Mouse (Mus musculus) c-Kit-positive CD71-positive TER-119-negative erythroid progenitor cells, embryonic 14.5 days (primary cell): Measurements from ENCODE around the gene Erlin1.

Experiments
- DNase-seq: peaks from one replicate; pipeline ENCODE4 v3.0.0-alpha.2; 2013; ENCODE audit warnings: low read depth

Gene Erlin1

GRCm38 (mm10) chr19:44069121-44069913 lies at the start of gene Erlin1:
Gene Erlin1 (minus strand): TSS chr19:44069785.
- DNase-seq: peak; percentile 67

GRCm38 (mm10) chr19:44117793-44118192 lies 48.2 kb upstream of the Erlin1 start:
- no peak for DNase-seq

DNA sequence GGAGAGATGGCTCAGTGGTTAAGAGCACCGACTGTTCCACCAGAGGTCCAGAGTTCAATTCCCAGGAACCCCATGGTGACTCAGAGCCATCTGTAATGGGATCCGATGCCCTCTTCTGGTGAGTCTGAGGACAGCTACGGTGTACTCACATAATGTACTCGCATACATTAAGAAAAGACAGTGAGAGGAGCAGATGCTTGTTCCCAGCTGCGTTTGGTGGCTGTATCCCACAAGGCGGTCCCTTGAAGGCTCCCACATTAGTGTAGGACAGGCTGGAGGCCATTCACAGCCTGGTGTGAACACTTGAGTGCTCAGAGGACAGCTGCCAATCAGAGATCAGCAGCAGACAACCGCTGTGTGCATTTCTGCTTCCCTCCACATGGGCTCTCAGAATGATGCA lies 42.1 kb upstream of the Erlin1 start:
- no peak for DNase-seq

- DNase-seq: no peak
Measured at GRCm38 (mm10) chr19:44110356-44110755, 40.8 kb upstream of the Erlin1 start.

DNA sequence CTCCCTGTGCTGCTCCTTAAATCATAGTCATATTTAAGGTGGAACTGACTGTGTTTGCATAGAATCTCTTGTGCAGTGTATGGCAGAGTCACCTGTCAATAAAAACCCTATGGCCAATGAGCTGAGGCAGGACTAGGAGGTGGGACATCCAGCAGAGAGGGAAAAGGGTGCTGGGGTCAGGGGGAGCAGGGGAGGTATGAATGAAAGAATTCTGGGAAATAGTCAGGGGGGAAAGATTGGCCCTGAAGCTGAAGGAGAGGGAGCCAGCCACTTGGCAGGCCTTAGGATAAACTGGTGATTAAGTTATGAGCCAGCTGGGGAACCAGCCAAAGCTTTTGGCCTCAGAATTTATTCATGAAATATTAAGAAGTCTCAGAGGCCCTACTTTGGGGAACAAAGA lies 39.4 kb upstream of the Erlin1 start:
- DNase-seq: no peak

DNA sequence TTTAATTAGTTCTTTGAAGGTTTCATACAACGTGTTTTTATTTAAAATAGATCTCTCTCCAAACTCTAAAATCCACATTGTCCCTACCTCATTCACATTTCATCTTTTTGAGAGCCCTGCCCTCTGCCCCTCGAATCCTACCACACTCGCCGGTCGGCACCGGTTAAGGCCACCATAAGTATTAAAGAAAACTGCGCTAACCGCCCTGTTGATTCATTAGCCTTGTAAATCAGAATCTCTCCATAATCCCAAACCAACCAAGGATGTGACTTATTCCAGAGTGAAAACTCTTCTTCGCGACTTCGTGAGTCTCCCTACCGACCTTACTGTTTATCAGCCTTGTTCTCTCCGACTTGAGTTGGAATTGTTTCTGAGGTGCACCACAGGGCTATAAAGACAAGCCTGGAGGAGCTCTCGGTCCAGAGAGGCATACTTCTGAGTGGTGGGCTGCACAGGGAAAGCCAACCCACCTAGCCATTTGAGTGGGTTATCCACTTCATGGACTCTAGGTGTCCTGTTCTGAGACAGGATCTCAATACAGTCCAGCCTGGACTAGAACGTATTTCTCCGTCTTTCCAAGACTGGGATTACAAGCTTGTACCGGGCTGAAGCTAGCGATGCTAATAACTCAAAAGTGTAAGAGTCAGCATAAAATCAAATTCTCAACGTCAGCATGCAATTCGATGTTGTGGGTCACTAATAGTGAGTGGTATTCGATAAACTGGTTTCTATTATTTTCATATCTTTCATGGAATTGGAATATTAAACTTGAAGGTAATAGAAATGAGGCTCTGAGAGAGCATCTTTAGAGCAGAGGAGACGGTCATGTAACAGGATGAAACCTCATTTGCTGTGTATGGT lies 38.3 kb upstream of the Erlin1 start:
- DNase-seq: no peak

DNA sequence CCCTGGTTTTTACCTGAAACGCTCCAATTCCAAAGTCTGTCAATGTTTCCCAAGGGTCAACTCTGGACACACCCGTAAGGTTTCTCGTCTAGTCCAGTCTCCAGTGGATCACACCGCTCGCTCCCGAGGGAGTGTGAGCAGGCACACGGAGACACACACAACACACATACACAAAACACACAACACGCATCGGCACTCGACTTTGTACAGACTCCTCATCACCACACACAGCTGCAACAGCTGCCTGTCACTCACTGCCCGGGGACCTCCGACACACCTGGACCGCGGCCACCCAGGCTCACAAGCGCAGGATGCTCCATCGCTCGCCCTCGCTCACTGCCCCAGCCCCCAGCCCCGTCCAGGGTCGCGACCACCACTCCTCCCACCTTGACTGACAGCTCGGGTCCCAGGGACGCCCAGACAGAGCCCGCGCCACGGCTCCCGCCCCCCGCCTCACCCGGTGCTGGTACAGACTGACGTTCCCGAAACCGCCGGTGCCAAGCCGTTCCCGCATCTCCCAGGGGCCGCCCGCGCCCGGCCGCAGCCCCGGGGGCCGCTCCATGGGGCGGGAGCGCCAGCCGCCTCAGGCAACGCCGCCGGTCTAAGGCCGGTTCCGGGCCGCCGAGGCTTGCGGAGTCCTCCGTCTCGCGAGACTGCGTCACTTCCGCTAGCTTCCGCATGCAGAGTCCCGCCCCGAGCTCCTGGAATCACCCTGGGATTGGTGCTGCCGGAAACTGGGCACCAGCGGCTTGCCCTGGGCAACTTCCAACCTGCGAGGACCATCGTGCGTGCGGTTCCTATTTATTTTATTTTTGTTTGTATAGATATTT lies 37.5 kb upstream of the Erlin1 start, which contains the start of gene Chuk:
Gene Chuk (minus strand): TSS at position 650 of the 830 bp plus-strand sequence.
- peak; percentile 95 for DNase-seq

DNA sequence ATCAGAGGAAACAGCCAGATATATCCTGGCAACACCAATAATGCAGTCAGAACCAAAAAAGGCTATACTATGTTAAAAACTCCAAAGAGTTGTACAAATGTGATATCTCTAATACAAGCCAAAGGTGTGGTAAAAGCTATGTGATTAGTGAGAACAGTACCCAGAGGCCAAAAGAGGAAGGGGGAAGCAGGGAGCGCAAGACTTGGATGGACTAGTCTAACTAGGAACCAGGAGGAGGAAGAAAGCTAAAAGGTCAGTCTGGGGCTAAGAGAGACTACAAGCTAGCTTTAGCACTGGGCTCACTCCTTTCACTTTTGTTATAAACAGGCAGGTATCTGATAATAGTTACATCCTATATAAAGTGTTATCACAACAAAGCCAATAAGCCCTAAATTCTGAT lies 34.8 kb upstream of the Erlin1 start:
- no peak for DNase-seq

DNA sequence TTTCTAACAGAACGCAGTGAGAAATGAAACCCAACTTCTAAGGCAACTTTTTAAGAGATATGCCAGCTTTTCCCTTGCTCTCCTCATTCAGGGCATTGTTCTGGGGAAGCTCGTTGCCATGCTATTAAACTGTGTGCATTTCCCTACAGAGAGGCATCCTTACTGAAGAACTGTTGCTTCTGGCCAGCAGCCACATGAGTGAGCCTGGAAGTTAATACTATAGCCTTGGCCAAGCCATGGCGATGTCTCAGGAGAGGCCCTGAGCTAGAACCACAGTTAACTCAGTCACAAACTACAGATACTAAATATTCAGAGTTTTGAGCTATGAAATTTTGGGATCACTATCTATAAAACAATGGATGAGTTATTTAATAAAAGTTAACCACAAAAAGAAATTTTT lies 33.4 kb upstream of the Erlin1 start:
- DNase-seq: no peak

DNA sequence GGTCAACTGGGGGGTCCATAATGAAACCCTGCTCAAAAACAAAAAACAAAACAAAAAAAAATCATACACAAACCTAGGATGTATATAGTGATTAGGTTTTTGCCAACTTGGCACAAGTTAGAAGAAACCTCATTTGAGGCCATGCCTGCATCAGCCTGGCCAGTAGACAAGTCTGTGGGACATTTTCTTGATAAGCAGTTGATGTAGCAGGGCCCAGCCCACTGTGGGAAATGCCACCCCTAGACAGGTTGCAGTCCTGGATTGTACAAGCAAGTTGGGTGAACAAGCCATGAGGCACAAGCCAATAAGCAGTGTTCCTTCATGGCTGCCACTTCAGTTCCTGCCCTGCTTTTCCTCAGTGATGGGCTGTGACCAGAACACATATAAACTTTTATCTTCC lies 31.3 kb upstream of the Erlin1 start:
- no peak for DNase-seq

DNA sequence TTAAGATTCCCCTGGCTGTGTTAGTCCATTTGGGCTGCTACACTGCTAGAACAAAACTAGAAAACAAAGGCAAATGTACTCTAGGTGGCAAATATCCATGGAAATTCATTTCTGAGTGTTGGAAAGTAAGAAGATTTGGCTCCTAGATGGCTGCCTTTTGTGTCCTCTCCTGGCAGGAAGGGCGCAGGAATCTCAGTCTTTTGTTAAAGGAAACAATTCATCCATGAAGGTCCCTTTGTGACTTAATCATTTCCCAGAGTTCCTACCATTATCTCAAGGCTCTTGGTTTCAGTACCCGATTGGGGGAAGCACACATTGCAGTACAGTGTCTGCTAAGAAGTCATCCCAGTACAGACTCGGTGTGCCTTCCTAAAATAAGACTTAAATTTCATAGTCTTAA lies 16.7 kb upstream of the Erlin1 start:
- DNase-seq: no peak

GRCm38 (mm10) chr19:44080920-44081319 lies 11.3 kb upstream of the Erlin1 start:
- DNase-seq: no peak

GRCm38 (mm10) chr19:44080023-44080422 lies 10.4 kb upstream of the Erlin1 start:
- no peak for DNase-seq

- no peak for DNase-seq
Measured at GRCm38 (mm10) chr19:44077024-44077423, 7.4 kb upstream of the Erlin1 start.

- no peak for DNase-seq
Measured at GRCm38 (mm10) chr19:44076457-44076856, 6.9 kb upstream of the Erlin1 start.

DNA sequence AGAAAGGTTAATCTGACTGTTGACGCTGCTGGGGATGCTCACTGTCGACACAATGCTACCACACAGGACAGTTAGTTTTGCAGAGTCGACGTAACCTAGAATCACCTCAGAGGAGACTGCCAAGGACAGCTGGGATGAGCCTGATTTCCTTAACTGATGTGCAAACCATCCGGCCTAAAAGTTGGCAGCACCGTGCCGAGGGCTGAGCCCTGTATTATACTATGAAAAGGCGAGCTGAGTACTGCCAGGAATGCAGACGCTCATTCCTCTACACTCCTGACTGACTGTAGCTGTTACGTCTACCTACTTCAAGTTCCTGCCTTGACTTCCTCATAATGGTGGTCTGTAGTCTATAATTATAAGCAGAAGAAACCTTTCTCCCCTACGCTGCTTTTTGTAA lies 5.4 kb upstream of the Erlin1 start:
- no peak for DNase-seq

DNA sequence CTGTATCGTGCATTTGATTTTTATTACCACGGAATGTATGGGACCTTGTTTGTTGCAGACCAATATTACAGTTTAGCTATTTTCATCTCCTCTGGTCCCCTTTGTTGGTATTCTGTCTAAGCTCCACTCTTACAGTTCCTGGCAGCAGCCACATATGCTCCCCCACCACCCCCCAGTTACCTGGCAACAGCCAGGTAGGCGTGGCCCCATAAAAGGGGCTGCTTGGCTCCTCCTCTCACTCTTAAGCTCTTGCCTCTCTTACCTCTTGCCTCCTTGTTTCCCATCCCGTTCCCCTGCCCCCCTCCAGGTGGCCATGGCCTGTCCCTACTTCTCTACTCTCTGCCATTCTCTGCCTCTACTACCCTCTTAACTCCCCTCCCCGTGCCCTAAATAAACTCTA lies 1.6 kb upstream of the Erlin1 start:
- no peak for DNase-seq

DNA sequence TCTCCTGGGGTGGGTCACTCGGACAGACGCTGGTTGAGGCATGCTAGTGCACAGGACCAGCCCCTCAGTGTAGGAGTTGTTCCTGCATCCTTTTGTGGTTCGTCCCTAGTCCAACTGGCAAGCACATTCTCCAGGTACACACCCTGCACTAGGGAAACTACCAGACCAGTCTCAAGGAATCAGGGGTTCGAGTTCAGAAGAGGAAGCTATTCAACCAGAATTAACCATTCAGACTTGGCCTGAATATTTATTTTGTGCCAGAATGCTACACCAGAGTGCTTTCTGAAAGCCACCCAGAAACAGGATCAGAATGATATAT lies 288 bp upstream of the Erlin1 start:
- DNase-seq: no peak

- no peak for DNase-seq
Measured at GRCm38 (mm10) chr19:44068232-44068631, 1.4 kb downstream of the Erlin1 start.

- DNase-seq: no peak
Measured at GRCm38 (mm10) chr19:44067323-44068049, 2.1 kb downstream of the Erlin1 start.

DNA sequence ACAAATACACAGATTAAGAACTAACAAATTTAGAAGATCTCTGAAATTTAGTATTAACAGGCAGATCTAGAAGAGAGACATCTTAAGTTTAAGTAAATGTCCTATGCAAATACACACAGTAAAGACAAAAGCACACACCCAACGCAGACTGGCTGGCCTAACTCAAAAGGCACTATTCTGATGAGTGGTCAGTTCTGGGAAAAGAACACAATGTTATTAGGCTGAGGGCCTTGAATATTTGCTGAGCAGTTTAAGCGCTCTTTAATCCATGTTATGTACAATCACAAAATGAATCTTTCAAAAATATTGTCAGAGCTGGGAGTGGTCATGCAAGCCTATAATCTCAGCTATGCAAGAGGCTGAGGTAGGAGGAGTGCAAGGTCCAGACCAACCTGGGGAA lies 4.9 kb downstream of the Erlin1 start:
- DNase-seq: no peak

- DNase-seq: no peak
Measured at GRCm38 (mm10) chr19:44063773-44064172, 5.8 kb downstream of the Erlin1 start.
